Mouse (Mus musculus) neural tube, embryonic 13.5 days (tissue): ENCODE measurements around the gene Mesp1. TPM values are rescaled to one million over a fixed set of nuclear protein-coding genes. Genes with fewer than 3 reads are reported as not detected.
A peak's percentile ranks its signal among the peaks of the same experiment; 100 is the strongest.

Experiments
- ATAC-seq: fragments of 200-750 bp; cut with Nextera tagmentation; 2 replicates; pipeline ENCODE4 v1.8.0; 2017; ENCODE audit warnings: low read depth, mild to moderate bottlenecking, moderate TSS enrichment, moderate library complexity
- H3K27ac ChIP-seq: fragments of 300-500 bp; sonication (generic); replicated peaks from 2 replicates; pipeline ENCODE4 v1.5.1; 2015; ENCODE audit warnings: moderate library complexity, mild to moderate bottlenecking, inconsistent platforms
- H3K27me3 ChIP-seq: fragments of 300-500 bp; sonication (generic); 2 replicates; pipeline ENCODE4 v1.6.1; 2015; ENCODE audit warnings: mild to moderate bottlenecking, inconsistent platforms
- H3K36me3 ChIP-seq: fragments of 300-500 bp; sonication (generic); 2 replicates; pipeline ENCODE4 v1.6.1; 2015; ENCODE audit warnings: mild to moderate bottlenecking, inconsistent platforms
- H3K4me1 ChIP-seq: fragments of 300-500 bp; sonication (generic); replicated peaks from 2 replicates; pipeline ENCODE4 v1.6.1; 2015; ENCODE audit warnings: inconsistent platforms
- H3K4me2 ChIP-seq: fragments of 300-500 bp; sonication (generic); 2 replicates; pipeline ENCODE4 v1.6.1; 2015; ENCODE audit warnings: inconsistent platforms, mild to moderate bottlenecking, moderate library complexity
- H3K4me3 ChIP-seq: fragments of 300-500 bp; sonication (generic); 2 replicates; pipeline ENCODE4 v1.5.1; 2015; ENCODE audit warnings: mild to moderate bottlenecking, inconsistent platforms
- H3K9ac ChIP-seq: fragments of 300-500 bp; sonication (generic); 2 replicates; pipeline ENCODE4 v1.6.1; 2015; ENCODE audit warnings: moderate library complexity, mild to moderate bottlenecking, inconsistent platforms
- H3K9me3 ChIP-seq: fragments of 300-500 bp; sonication (generic); 2 replicates; pipeline ENCODE4 v1.6.1; 2016; ENCODE audit warnings: inconsistent platforms
- WGBS: fragments of 180-500 bp; shearing (Covaris S2); methylation state at CpG from one replicate; pipeline ENCODE4 v1.1.7; 2015; 5-methylcytosine and 5-hydroxymethylcytosine counted together
- polyA plus RNA-seq: library from polyadenylated mRNA; unstranded; fragments of >200 nt; fragmentation: Nextera tagmentation; extraction: Ambion mirVana; gene quantifications from 2 replicates; pipeline ENCODE4 v1.2.1, GENCODE M21; 2015

Gene Mesp1
- not detected in 2 replicates for polyA plus RNA-seq

- no peak within 1 kb of the TSS for H3K27ac ChIP-seq
- no peaks in the 10 kb centered on the region for H3K9me3 ChIP-seq
- no peaks in the 10 kb centered on the region for H3K36me3 ChIP-seq
- H3K27me3 ChIP-seq = peaks cover 65% of the 10 kb centered on the region
- H3K9ac ChIP-seq = peak within 1 kb of the TSS; percentile 65
- peak within 1 kb of the TSS; percentile 73 for H3K4me2 ChIP-seq
- no peak for ATAC-seq
- peak within 1 kb of the TSS; percentile 45 for H3K4me3 ChIP-seq
- WGBS = 68% methylated on average over 6 of the region's 6 CpGs
- peaks cover 15% of the 10 kb centered on the region for H3K4me1 ChIP-seq
These were observed at the start of gene Mesp1 for GRCm38 (mm10) chr7:79793688-79794087. Mesp1 (minus strand) TSS chr7:79793788.

- 0 out of 2 replicates have a peak, but pooled peaks cover under 1% of the 10 kb centered on the region for H3K4me1 ChIP-seq
- no peak overlapping the region for H3K4me3 ChIP-seq
- no peaks in the 10 kb centered on the region for H3K36me3 ChIP-seq
- no peak overlapping the region for H3K4me2 ChIP-seq
- H3K9me3 ChIP-seq = no peaks in the 10 kb centered on the region
- WGBS = 59% methylated on average over 7 of the region's 7 CpGs
- no peak overlapping the region for H3K9ac ChIP-seq
- no peak overlapping the region for H3K27ac ChIP-seq
- no peak for ATAC-seq
- peaks cover 12% of the 10 kb centered on the region for H3K27me3 ChIP-seq
These were observed 48.6 kb upstream of the Mesp1 start for GRCm38 (mm10) chr7:79842163-79842562.

GRCm38 (mm10) chr7:79837247-79837646 lies 43.7 kb upstream of the Mesp1 start:
- no peaks in the 10 kb centered on the region for H3K9me3 ChIP-seq
- no peaks in the 10 kb centered on the region for H3K27me3 ChIP-seq
- 79% methylated on average over 2 of the region's 2 CpGs for WGBS
- H3K4me2 ChIP-seq = no peak overlapping the region
- H3K4me1 ChIP-seq = no peaks in the 10 kb centered on the region
- no peak overlapping the region for H3K9ac ChIP-seq
- no peak overlapping the region for H3K27ac ChIP-seq
- H3K4me3 ChIP-seq = no peak overlapping the region
- no peak for ATAC-seq
- no peaks in the 10 kb centered on the region for H3K36me3 ChIP-seq

DNA sequence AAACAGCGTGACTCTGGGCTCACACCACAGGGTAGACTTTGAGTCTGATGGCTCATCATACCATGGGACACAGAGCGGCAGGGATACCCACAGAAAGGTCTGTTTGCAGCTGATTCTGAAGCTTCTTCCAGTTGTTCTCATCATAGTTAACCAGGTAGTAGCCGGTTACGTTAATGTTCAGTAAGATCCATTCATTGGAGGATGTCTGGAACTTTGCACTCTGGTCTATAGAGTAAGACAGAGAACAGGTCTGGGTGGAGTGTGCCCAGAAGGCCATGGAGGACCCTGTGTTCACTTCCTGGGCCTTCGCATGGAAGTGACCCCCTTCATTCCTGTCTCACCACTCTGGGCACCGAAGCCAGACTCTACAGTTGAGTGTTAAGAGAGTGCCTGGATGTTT lies 41.6 kb upstream of the Mesp1 start:
- no peaks in the 10 kb centered on the region for H3K9me3 ChIP-seq
- H3K4me2 ChIP-seq = no peak overlapping the region
- H3K36me3 ChIP-seq = no peaks in the 10 kb centered on the region
- H3K27me3 ChIP-seq = no peaks in the 10 kb centered on the region
- H3K4me1 ChIP-seq = no peaks in the 10 kb centered on the region
- no peak for ATAC-seq
- no peak overlapping the region for H3K27ac ChIP-seq
- no peak overlapping the region for H3K4me3 ChIP-seq
- 90% methylated on average over 6 of the region's 6 CpGs for WGBS
- H3K9ac ChIP-seq = no peak overlapping the region

DNA sequence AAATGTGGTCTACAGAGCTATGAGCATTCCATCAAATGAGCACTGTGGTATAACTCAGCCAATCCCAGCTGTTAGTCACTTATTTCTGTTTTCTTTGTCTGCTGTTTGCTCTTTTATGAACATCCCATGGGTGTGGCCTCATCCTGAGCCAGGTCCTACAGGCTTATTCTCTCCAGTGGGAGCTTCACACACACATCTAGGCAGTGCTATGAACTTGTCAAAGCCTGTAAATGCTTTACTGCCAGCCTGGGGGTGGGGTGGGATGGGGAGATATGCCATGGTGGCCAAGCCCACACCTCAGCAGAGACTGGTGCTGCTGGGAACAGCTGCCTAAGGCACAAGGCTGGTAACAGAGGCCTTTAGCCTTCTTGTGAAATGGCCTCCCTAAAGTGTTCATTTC lies 39.4 kb upstream of the Mesp1 start:
- no peaks in the 10 kb centered on the region for H3K9me3 ChIP-seq
- H3K36me3 ChIP-seq = no peaks in the 10 kb centered on the region
- no peaks in the 10 kb centered on the region for H3K4me1 ChIP-seq
- ATAC-seq = no peak
- H3K27ac ChIP-seq = no peak overlapping the region
- H3K4me3 ChIP-seq = no peak overlapping the region
- H3K4me2 ChIP-seq = no peak overlapping the region
- no peaks in the 10 kb centered on the region for H3K27me3 ChIP-seq
- H3K9ac ChIP-seq = no peak overlapping the region

DNA sequence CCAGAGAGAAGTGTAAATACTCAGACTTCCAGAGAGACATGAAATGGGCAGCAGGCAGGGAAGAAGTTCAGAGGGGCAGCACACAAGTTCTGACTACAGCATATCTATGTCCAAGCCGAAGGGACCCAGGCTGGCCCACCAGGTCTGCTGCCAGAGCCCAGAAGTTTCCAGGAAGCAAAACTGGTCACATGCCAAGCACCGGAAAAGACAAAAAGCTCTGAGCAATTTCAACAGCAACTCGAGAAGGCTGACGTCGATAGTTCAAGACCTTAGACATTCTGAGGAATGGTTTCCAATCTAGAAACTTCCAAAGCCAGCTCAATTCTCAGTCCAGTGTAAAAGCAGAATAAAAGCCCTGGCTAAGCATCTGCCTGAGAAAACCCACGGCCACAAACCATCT lies 38.0 kb upstream of the Mesp1 start:
- no peaks in the 10 kb centered on the region for H3K4me1 ChIP-seq
- no peak overlapping the region for H3K4me2 ChIP-seq
- H3K36me3 ChIP-seq = no peaks in the 10 kb centered on the region
- ATAC-seq = no peak
- no peak overlapping the region for H3K9ac ChIP-seq
- H3K9me3 ChIP-seq = no peaks in the 10 kb centered on the region
- H3K27me3 ChIP-seq = no peaks in the 10 kb centered on the region
- H3K4me3 ChIP-seq = no peak overlapping the region
- WGBS = 77% methylated on average over 6 of the region's 6 CpGs
- H3K27ac ChIP-seq = no peak overlapping the region

- Histone ChIP-seq H3K27ac (no peak overlapping the region), H3K27me3 (no peaks in the 10 kb centered on the region), H3K9ac (no peak overlapping the region), H3K4me2 (no peak overlapping the region), H3K9me3 (no peaks in the 10 kb centered on the region), H3K4me1 (no peaks in the 10 kb centered on the region), H3K4me3 (no peak overlapping the region), H3K36me3 (no peaks in the 10 kb centered on the region)
- no peak for ATAC-seq
- WGBS = 60% methylated on average over 6 of the region's 6 CpGs
These were observed 37.6 kb upstream of the Mesp1 start for GRCm38 (mm10) chr7:79831145-79831544.

- Histone ChIP-seq H3K36me3 (no peaks in the 10 kb centered on the region), H3K9me3 (no peaks in the 10 kb centered on the region), H3K27ac (no peak overlapping the region), H3K27me3 (no peaks in the 10 kb centered on the region), H3K9ac (no peak overlapping the region), H3K4me3 (no peak overlapping the region), H3K4me2 (no peak overlapping the region), H3K4me1 (no peaks in the 10 kb centered on the region)
- 69% methylated on average over 3 of the region's 3 CpGs for WGBS
- no peak for ATAC-seq
These were observed 34.8 kb upstream of the Mesp1 start for GRCm38 (mm10) chr7:79828341-79828740.

- H3K27ac ChIP-seq = no peak overlapping the region
- WGBS = 85% methylated on average over 12 of the region's 12 CpGs
- H3K36me3 ChIP-seq = no peaks in the 10 kb centered on the region
- ATAC-seq = no peak
- H3K9me3 ChIP-seq = no peaks in the 10 kb centered on the region
- no peak overlapping the region for H3K4me2 ChIP-seq
- no peak overlapping the region for H3K4me3 ChIP-seq
- H3K9ac ChIP-seq = no peak overlapping the region
- peaks cover 4% of the 10 kb centered on the region; the same call in 1 of the 2 replicates for H3K4me1 ChIP-seq
- H3K27me3 ChIP-seq = peaks cover 15% of the 10 kb centered on the region; the same call in 1 of the 2 replicates
These were observed 28.6 kb upstream of the Mesp1 start for GRCm38 (mm10) chr7:79822092-79822695.

- Histone ChIP-seq H3K9ac (no peak overlapping the region), H3K4me2 (no peak overlapping the region), H3K9me3 (no peaks in the 10 kb centered on the region), H3K4me1 (peaks cover 4% of the 10 kb centered on the region; the same call in 1 of the 2 replicates), H3K4me3 (no peak overlapping the region), H3K27ac (no peak overlapping the region), H3K36me3 (no peaks in the 10 kb centered on the region), H3K27me3 (peaks cover 18% of the 10 kb centered on the region; the same call in 1 of the 2 replicates)
- ATAC-seq = no peak
- 45% methylated on average over 11 of the region's 11 CpGs for WGBS
These were observed 26.4 kb upstream of the Mesp1 start for GRCm38 (mm10) chr7:79819996-79820395.

DNA sequence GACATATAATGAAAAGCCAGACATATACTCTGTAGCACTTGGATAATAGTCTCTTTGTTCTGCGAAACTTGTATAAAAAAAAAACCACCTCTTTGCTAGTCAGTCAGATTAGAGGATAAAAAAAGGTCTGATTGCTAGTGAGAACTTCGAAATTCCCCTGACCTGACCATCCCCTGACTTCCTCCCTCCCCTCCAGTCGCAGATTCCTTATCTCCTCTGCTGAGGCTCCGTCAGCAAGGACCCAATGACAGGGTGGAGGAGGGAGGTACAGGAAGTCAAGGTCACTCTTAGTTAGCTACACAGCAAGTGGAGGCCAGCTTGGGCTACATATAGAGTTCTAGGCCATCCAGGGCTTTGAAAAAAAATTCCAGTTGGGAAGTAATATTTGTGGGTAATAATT lies 25.9 kb upstream of the Mesp1 start:
- no peaks in the 10 kb centered on the region for H3K36me3 ChIP-seq
- 46% methylated on average over 4 of the region's 4 CpGs for WGBS
- no peak overlapping the region for H3K4me2 ChIP-seq
- ATAC-seq = no peak
- peaks cover 18% of the 10 kb centered on the region; the same call in 1 of the 2 replicates for H3K27me3 ChIP-seq
- H3K9ac ChIP-seq = no peak overlapping the region
- H3K4me1 ChIP-seq = peaks cover 4% of the 10 kb centered on the region; the same call in 1 of the 2 replicates
- H3K4me3 ChIP-seq = no peak overlapping the region
- no peak overlapping the region for H3K27ac ChIP-seq
- no peaks in the 10 kb centered on the region for H3K9me3 ChIP-seq

DNA sequence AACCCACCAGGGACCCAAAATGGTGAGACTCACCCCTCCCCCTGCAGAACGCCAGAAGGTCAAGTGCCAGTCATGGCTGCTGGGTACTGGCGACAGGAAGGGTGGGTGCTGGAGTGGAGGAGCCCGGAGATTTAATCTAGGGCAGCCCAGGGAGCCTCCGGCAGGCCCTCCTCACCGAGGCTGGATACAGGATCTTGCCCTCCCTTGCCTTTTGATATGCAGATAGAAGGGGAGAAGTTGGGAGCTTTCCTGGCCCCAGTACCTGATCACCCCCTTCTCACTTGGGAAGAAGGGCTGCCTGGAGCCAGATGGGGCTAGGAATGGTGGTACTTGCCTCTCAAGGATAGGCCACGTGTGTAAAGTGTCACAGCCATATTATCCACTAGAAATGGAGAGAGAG lies 24.7 kb upstream of the Mesp1 start:
- Histone ChIP-seq H3K27ac (no peak overlapping the region), H3K4me1 (peaks cover 4% of the 10 kb centered on the region; the same call in 1 of the 2 replicates), H3K9me3 (no peaks in the 10 kb centered on the region), H3K36me3 (no peaks in the 10 kb centered on the region), H3K4me2 (no peak overlapping the region), H3K9ac (no peak overlapping the region), H3K27me3 (peaks cover 18% of the 10 kb centered on the region; the same call in 1 of the 2 replicates), H3K4me3 (no peak overlapping the region)
- 6% methylated on average over 6 of the region's 6 CpGs for WGBS
- no peak for ATAC-seq

DNA sequence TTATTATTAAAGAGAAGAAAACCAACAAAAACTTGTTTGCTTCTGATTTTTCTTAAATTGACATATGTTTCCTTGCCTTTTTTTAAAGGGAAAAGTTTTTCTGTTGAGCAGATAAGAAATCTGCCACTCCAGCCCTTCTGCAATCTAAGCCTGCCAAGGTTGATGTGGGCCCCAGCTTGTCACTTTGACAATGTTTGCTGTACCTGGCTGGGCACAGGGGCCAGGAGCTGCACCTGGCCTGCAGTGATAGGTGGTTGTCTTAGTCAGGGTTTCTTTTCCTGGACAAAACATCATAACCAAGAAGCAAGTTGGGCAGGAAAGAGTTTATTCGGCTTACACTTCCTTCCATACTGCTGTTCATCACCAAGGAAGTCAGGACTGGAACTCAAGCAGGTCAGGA lies 19.8 kb upstream of the Mesp1 start:
- Histone ChIP-seq H3K4me3 (no peak overlapping the region), H3K9ac (no peak overlapping the region), H3K9me3 (no peaks in the 10 kb centered on the region), H3K27ac (no peak overlapping the region), H3K4me2 (no peak overlapping the region), H3K27me3 (peaks cover 50% of the 10 kb centered on the region), H3K4me1 (peaks cover 10% of the 10 kb centered on the region; the same call in 1 of the 2 replicates), H3K36me3 (no peaks in the 10 kb centered on the region)
- 95% methylated on average over 1 of the region's 1 CpGs for WGBS
- no peak for ATAC-seq
